Mouse (Mus musculus): ENCODE results near the gene Prnp.

Gene Prnp

GRCm38 (mm10) chr2:131909683-131910572 lies at the start of gene Prnp, which contains the start of gene Prn:
Gene Prnp, plus strand, starts transcription at chr2:131909928.
Gene Prn, plus strand, starts transcription at chr2:131909957.
- peak; percentile 91 for DNase-seq (ENCODE audit: low spot score)

GRCm38 (mm10) chr2:131862617-131863275 lies 47.0 kb upstream of the Prnp start:
- no peak for DNase-seq (ENCODE audit: low spot score)

- no peak for DNase-seq (ENCODE audit: low spot score)
Measured at GRCm38 (mm10) chr2:131863472-131863871, 46.3 kb upstream of the Prnp start.

GRCm38 (mm10) chr2:131864262-131864796 lies 45.4 kb upstream of the Prnp start:
- no peak for DNase-seq (ENCODE audit: low spot score)

- DNase-seq (ENCODE audit: low spot score) = no peak
Measured at GRCm38 (mm10) chr2:131866676-131867075, 43.1 kb upstream of the Prnp start.

GRCm38 (mm10) chr2:131868983-131869382 lies 40.7 kb upstream of the Prnp start:
- DNase-seq (ENCODE audit: low spot score) = no peak

- DNase-seq (ENCODE audit: low spot score) = no peak
Measured at GRCm38 (mm10) chr2:131873376-131873775, 36.4 kb upstream of the Prnp start.

GRCm38 (mm10) chr2:131876551-131877265 lies 33.0 kb upstream of the Prnp start:
- no peak for DNase-seq (ENCODE audit: low spot score)

- DNase-seq (ENCODE audit: low spot score) = no peak
Measured at GRCm38 (mm10) chr2:131881766-131882165, 28.0 kb upstream of the Prnp start.

GRCm38 (mm10) chr2:131883136-131883535 lies 26.6 kb upstream of the Prnp start:
- DNase-seq (ENCODE audit: low spot score) = no peak

GRCm38 (mm10) chr2:131886503-131887160 lies 23.1 kb upstream of the Prnp start:
- DNase-seq (ENCODE audit: low spot score) = no peak

GRCm38 (mm10) chr2:131888233-131888632 lies 21.5 kb upstream of the Prnp start:
- no peak for DNase-seq (ENCODE audit: low spot score)

GRCm38 (mm10) chr2:131892534-131892933 lies 17.2 kb upstream of the Prnp start:
- DNase-seq (ENCODE audit: low spot score) = no peak

- no peak for DNase-seq (ENCODE audit: low spot score)
Measured at GRCm38 (mm10) chr2:131895106-131895505, 14.6 kb upstream of the Prnp start.

GRCm38 (mm10) chr2:131896011-131896410 lies 13.7 kb upstream of the Prnp start:
- DNase-seq (ENCODE audit: low spot score) = no peak

GRCm38 (mm10) chr2:131897336-131898109 lies 12.2 kb upstream of the Prnp start:
- DNase-seq (ENCODE audit: low spot score) = no peak

- no peak for DNase-seq (ENCODE audit: low spot score)
Measured at GRCm38 (mm10) chr2:131902423-131902822, 7.3 kb upstream of the Prnp start.

GRCm38 (mm10) chr2:131902867-131903266 lies 6.9 kb upstream of the Prnp start:
- peak; percentile 60 for DNase-seq (ENCODE audit: low spot score)

- no peak for DNase-seq (ENCODE audit: low spot score)
Measured at GRCm38 (mm10) chr2:131905025-131905424, 4.7 kb upstream of the Prnp start.

GRCm38 (mm10) chr2:131905776-131906175 lies 4.0 kb upstream of the Prnp start:
- peak; percentile 79 for DNase-seq (ENCODE audit: low spot score)

GRCm38 (mm10) chr2:131906266-131906665 lies 3.5 kb upstream of the Prnp start:
- no peak for DNase-seq (ENCODE audit: low spot score)
